Mouse (Mus musculus): ENCODE measurements around the gene a. TPM values are rescaled to one million over a fixed set of nuclear protein-coding genes. Genes with fewer than 3 reads are reported as not detected.

Gene a
- 16.4 and 21.4 TPM in 2 replicates for polyA plus RNA-seq (2015; fragmentation: Nextera tagmentation; extraction: Ambion mirVana)

- H3K27me3 ChIP-seq = no peaks in the 10 kb centered on the region
- no peaks in the 10 kb centered on the region for H3K36me3 ChIP-seq
- peak within 1 kb of the TSS; percentile 98 for H3K9ac ChIP-seq
- H3K4me1 ChIP-seq = peaks cover 25% of the 10 kb centered on the region
- peak within 1 kb of the TSS; percentile 70 for H3K4me2 ChIP-seq
- H3K4me3 ChIP-seq = peak within 1 kb of the TSS; percentile 98
- peak; percentile 98 for ATAC-seq (ENCODE audit: insufficient number of reproducible peaks, low FRiP score, low TSS enrichment, low read depth)
- H3K9me3 ChIP-seq = no peaks in the 10 kb centered on the region
- under 1% methylated on average over 71 of the region's 89 CpGs for WGBS
- peak within 1 kb of the TSS; percentile 99 for H3K27ac ChIP-seq
Measured at GRCm38 (mm10) chr2:154790656-154791483, at the start of gene a, which contains the start of gene Raly. a (plus strand) TSS chr2:154791402. Raly (plus strand) TSS chr2:154791096.

DNA sequence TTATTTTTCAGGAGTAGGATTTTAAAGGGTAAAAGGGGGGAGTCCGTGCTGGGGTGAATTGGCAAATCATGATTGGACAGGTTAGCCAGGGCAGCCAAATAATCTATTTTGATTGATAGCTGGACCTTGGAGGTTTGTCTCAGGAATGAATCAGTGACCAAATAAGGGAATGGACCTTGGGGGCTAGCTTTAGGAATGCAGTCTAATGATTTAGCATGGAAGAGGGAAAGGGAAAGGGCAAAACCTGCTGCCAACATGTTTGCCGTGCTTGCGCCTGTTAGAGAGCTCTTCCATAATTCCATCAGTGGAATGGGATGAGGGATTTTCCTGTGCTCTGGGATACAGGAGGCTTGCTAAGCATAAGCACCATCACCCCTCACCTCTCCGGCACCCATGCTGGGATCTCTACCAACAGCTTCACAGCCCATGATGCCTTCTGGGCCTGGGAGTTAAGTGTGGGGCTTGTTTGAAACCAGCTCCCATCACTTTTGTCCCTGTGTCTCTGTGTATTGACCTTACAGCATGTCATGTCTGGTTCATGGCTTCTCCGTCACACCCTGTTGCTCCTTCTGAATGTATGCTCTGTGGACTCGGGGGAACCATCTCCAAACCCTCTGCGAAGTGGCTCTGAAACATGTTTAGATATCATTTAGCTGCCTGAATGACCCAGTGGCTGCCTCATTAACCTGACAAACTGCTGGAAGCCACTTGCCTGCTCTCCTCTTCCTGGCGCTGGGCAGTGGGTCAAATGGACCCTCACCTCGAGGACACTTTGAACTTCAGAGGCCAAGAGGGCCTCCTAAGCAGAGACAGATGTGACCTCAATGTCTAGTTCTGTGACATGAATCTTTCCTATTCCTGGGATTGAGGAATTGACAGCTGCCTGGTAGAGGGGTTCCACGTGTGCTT is 48.0 kb upstream of the a start:
- 0 out of 2 replicates have a peak, but pooled peaks cover 4% of the 10 kb centered on the region for H3K4me1 ChIP-seq
- H3K9me3 ChIP-seq = no peaks in the 10 kb centered on the region
- WGBS = 50% methylated on average over 10 of the region's 10 CpGs
- no peak overlapping the region for H3K4me2 ChIP-seq
- H3K27me3 ChIP-seq = no peaks in the 10 kb centered on the region
- no peaks in the 10 kb centered on the region for H3K36me3 ChIP-seq
- ATAC-seq (ENCODE audit: insufficient number of reproducible peaks, low FRiP score, low TSS enrichment, low read depth) = no peak
- no peak overlapping the region for H3K9ac ChIP-seq
- H3K27ac ChIP-seq = no peak overlapping the region
- no peak overlapping the region for H3K4me3 ChIP-seq

DNA sequence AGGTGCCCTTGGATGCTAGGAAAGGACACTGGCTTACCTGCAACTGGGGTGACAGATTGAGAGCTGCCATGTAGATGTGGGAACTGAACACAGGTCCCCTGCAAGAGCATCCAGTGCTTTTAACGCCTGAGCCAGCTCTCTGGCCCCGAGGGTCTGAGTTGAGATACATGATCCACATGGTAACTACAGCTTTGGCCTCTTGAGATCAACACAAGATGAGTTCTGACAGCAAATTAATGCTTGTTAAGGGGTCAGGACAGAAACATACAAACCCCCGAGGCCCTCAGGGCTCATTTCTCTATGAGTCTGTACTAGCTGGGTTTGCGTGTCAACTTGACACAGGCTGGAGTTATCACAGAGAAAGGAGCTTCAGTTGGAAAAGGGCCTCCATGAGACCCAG is 47.3 kb upstream of the a start:
- Histone ChIP-seq H3K9ac (no peak overlapping the region), H3K9me3 (no peaks in the 10 kb centered on the region), H3K4me3 (no peak overlapping the region), H3K4me2 (no peak overlapping the region), H3K36me3 (no peaks in the 10 kb centered on the region), H3K27ac (no peak overlapping the region), H3K27me3 (no peaks in the 10 kb centered on the region), H3K4me1 (peaks cover 1% of the 10 kb centered on the region)
- WGBS = 51% methylated on average over 4 of the region's 4 CpGs
- ATAC-seq (ENCODE audit: insufficient number of reproducible peaks, low FRiP score, low TSS enrichment, low read depth) = no peak

- Histone ChIP-seq H3K36me3 (no peaks in the 10 kb centered on the region), H3K4me3 (no peak overlapping the region), H3K4me1 (peaks cover 12% of the 10 kb centered on the region), H3K9me3 (no peaks in the 10 kb centered on the region), H3K27me3 (no peaks in the 10 kb centered on the region), H3K4me2 (no peak overlapping the region), H3K27ac (no peak overlapping the region), H3K9ac (no peak overlapping the region)
- no peak for ATAC-seq (ENCODE audit: insufficient number of reproducible peaks, low FRiP score, low TSS enrichment, low read depth)
- 93% methylated on average over 2 of the region's 2 CpGs for WGBS
Measured at GRCm38 (mm10) chr2:154748383-154748782, 42.8 kb upstream of the a start.

GRCm38 (mm10) chr2:154749046-154750036 is 41.9 kb upstream of the a start:
- Histone ChIP-seq H3K4me1 (peaks cover 12% of the 10 kb centered on the region), H3K9ac (no peak overlapping the region), H3K9me3 (no peaks in the 10 kb centered on the region), H3K36me3 (no peaks in the 10 kb centered on the region), H3K4me2 (0 out of 2 replicates have a peak overlapping the region, but pooled peaks have one; percentile 7), H3K4me3 (no peak overlapping the region), H3K27me3 (no peaks in the 10 kb centered on the region), H3K27ac (peak overlapping the region; percentile 12)
- ATAC-seq (ENCODE audit: insufficient number of reproducible peaks, low FRiP score, low TSS enrichment, low read depth) = no peak
- 32% methylated on average over 23 of the region's 23 CpGs for WGBS

DNA sequence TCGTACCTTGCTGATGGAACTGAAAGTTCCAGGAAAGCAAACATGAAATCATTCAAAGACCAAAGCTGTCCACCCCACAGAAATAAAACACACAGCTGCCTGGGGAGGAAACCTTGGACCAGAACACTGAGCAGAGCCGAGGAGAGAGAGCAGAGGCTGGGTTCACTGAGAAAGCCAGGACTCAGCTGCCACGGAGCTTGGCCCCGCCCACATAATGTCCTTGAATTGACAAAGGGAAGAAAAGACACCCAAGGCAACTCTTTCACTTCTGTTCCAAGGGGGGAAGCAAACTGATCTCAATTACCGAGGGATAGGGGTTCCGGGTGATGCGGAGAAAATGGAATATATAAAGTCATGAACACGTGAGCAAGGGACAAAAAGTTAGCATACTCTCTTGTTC is 39.3 kb upstream of the a start:
- Histone ChIP-seq H3K9ac (no peak overlapping the region), H3K4me1 (peaks cover 12% of the 10 kb centered on the region)
- WGBS = 63% methylated on average over 8 of the region's 8 CpGs

DNA sequence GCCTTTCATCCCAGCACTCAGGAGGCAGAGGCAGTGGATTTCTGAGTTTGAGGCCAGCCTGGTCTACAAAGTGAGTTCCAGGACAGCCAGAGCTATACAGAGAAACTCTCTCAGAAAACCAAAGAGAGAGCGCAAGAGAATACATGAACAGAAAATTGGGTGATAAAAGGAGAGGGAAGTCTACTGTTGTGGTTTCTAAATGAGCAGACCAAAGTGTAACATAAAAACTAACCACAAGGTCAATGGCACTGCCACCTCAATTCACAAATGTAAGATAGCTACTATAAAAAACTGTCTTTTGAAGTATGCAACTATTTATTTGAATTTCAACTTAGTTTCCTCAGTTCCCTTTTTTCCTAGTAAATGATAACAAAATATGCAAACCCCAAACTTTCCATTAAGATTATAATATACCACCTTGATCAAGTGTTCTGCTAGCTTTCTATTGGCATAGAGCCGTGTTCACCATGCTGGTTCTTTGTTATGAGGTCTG is 37.1 kb upstream of the a start:
- Histone ChIP-seq H3K4me2 (no peak overlapping the region), H3K4me3 (no peak overlapping the region), H3K4me1 (peaks cover 8% of the 10 kb centered on the region), H3K27ac (no peak overlapping the region), H3K27me3 (no peaks in the 10 kb centered on the region), H3K36me3 (no peaks in the 10 kb centered on the region), H3K9me3 (no peaks in the 10 kb centered on the region), H3K9ac (no peak overlapping the region)
- no peak for ATAC-seq (ENCODE audit: insufficient number of reproducible peaks, low FRiP score, low TSS enrichment, low read depth)
- WGBS = 82% methylated on average over 2 of the region's 2 CpGs

More for the DNA sequence above, 39.3 kb upstream of the a start:
- Histone ChIP-seq H3K27ac (no peak overlapping the region), H3K27me3 (no peaks in the 10 kb centered on the region), H3K4me2 (no peak overlapping the region), H3K4me3 (no peak overlapping the region), H3K9me3 (no peaks in the 10 kb centered on the region), H3K36me3 (no peaks in the 10 kb centered on the region)
- ATAC-seq (ENCODE audit: insufficient number of reproducible peaks, low FRiP score, low TSS enrichment, low read depth) = no peak

DNA sequence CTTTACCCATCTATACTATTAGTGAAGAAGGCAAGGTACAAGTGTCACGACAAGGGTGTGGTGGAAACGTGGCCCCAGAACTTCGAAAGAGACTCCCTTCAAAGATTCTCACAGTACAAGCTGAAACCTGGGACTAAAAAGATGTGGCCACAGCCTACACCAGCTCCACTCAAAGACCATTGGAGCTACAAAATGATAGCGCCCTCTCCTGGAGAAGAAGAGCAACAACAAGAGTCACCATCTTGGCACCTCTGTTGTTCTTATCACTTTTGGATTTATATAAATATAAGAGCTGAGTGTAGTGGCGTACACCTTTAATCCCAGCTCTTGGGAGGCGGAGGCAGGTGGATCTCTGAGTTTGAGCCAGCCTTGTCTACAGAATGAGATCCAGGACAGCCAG is 35.4 kb upstream of the a start:
- no peak overlapping the region for H3K4me3 ChIP-seq
- H3K27me3 ChIP-seq = no peaks in the 10 kb centered on the region
- no peak overlapping the region for H3K4me2 ChIP-seq
- no peaks in the 10 kb centered on the region for H3K36me3 ChIP-seq
- H3K9me3 ChIP-seq = no peaks in the 10 kb centered on the region
- no peak for ATAC-seq (ENCODE audit: insufficient number of reproducible peaks, low FRiP score, low TSS enrichment, low read depth)
- H3K27ac ChIP-seq = no peak overlapping the region
- WGBS = 69% methylated on average over 6 of the region's 6 CpGs
- H3K9ac ChIP-seq = no peak overlapping the region
- H3K4me1 ChIP-seq = no peaks in the 10 kb centered on the region

DNA sequence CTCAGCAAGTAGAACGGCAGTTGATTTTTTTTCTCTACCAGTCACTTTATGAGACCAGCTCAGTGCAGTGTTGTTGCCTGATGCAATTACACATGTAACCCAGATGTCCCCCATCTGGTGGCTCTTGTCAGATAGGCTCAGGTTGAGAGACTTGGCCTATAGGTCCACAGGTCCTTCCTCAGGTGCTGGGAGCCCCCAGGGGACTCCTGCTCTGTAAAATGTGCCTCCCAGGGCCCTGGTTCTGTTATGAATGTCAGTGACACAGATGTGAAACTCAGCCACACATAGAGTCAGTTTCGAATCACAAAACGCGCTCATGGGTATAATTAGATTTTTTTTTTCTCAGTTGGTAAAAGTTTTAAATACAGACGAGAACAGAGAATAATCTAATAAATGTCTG is 33.5 kb upstream of the a start:
- Histone ChIP-seq H3K9ac (no peak overlapping the region), H3K4me1 (peaks cover 3% of the 10 kb centered on the region; the same call in 1 of the 2 replicates), H3K27ac (no peak overlapping the region), H3K27me3 (no peaks in the 10 kb centered on the region), H3K4me2 (no peak overlapping the region), H3K9me3 (no peaks in the 10 kb centered on the region), H3K36me3 (no peaks in the 10 kb centered on the region), H3K4me3 (no peak overlapping the region)
- 49% methylated on average over 5 of the region's 5 CpGs for WGBS
- no peak for ATAC-seq (ENCODE audit: insufficient number of reproducible peaks, low FRiP score, low TSS enrichment, low read depth)

- H3K27ac ChIP-seq = no peak overlapping the region
- no peak for ATAC-seq (ENCODE audit: insufficient number of reproducible peaks, low FRiP score, low TSS enrichment, low read depth)
- H3K9me3 ChIP-seq = no peaks in the 10 kb centered on the region
- H3K4me3 ChIP-seq = no peak overlapping the region
- no peak overlapping the region for H3K9ac ChIP-seq
- peaks cover 9% of the 10 kb centered on the region for H3K4me1 ChIP-seq
- no peaks in the 10 kb centered on the region for H3K27me3 ChIP-seq
- H3K4me2 ChIP-seq = no peak overlapping the region
- no peaks in the 10 kb centered on the region for H3K36me3 ChIP-seq
- WGBS = 64% methylated on average over 1 of the region's 1 CpGs
Measured at GRCm38 (mm10) chr2:154758454-154758853, 32.7 kb upstream of the a start.

- H3K9ac ChIP-seq = no peak overlapping the region
- WGBS = 52% methylated on average over 3 of the region's 3 CpGs
Measured at GRCm38 (mm10) chr2:154763226-154763625, 28.0 kb upstream of the a start.

More at GRCm38 (mm10) chr2:154763226-154763625, 28.0 kb upstream of the a start:
- Histone ChIP-seq H3K27me3 (no peaks in the 10 kb centered on the region), H3K4me1 (peaks cover 11% of the 10 kb centered on the region), H3K4me2 (no peak overlapping the region), H3K27ac (peak overlapping the region; percentile 43), H3K36me3 (no peaks in the 10 kb centered on the region), H3K4me3 (no peak overlapping the region), H3K9me3 (no peaks in the 10 kb centered on the region)
- ATAC-seq (ENCODE audit: insufficient number of reproducible peaks, low FRiP score, low TSS enrichment, low read depth) = no peak

Data from limb, embryonic 15.5 days (tissue).